Mouse (Mus musculus): Measurements from ENCODE around the gene 4921504E06Rik. TPM values are rescaled to one million over a fixed set of nuclear protein-coding genes. Genes with fewer than 3 reads are reported as not detected.
A peak's percentile ranks its signal among the peaks of the same experiment; 100 is the strongest.

4921504E06Rik gene
- polyA plus RNA-seq, 1 experiment from 2014 or later = not detected

GRCm38 (mm10) chr2:19444346-19444745, 109.4 kb downstream of the 4921504E06Rik start:
- Histone ChIP-seq H3K4me1 (replicated peaks; ENCODE audit: control insufficient read depth, insufficient read depth, low read length) (peaks cover 19% of the 10 kb centered on the region), H3K36me3 (replicated peaks; ENCODE audit: control insufficient read depth, insufficient read depth) (no peaks in the 10 kb centered on the region), H3K9ac (no peak overlapping the region), H3K27ac (no peak overlapping the region), H3K27me3 (ENCODE audit: control insufficient read depth, insufficient read depth, low read length) (peaks cover 94% of the 10 kb centered on the region), H3K9me3 (ENCODE audit: control insufficient read depth, low read length) (no peaks in the 10 kb centered on the region), H3K4me3 (replicated peaks; ENCODE audit: low read length) (no peak overlapping the region), H3K4me2 (replicated peaks) (no peak overlapping the region)
- 2% methylated on average over 9 of the region's 9 CpGs for whole genome bisulfite sequencing
- ATAC-seq (ENCODE audit: low FRiP score) (no peak), DNase-seq (ENCODE audit: low spot score) (no peak)

- H3K4me3 ChIP-seq (replicated peaks; ENCODE audit: low read length) = no peak overlapping the region
- H3K9me3 ChIP-seq (ENCODE audit: control insufficient read depth, low read length) = no peaks in the 10 kb centered on the region
- no peaks in the 10 kb centered on the region for H3K36me3 ChIP-seq (replicated peaks; ENCODE audit: control insufficient read depth, insufficient read depth)
- H3K27me3 ChIP-seq (ENCODE audit: control insufficient read depth, insufficient read depth, low read length) = peaks cover 96% of the 10 kb centered on the region
- no peak overlapping the region for H3K9ac ChIP-seq
- no peak for DNase-seq (ENCODE audit: low spot score)
- H3K4me1 ChIP-seq (replicated peaks; ENCODE audit: control insufficient read depth, insufficient read depth, low read length) = peaks cover 7% of the 10 kb centered on the region; the same call in 1 of the 2 replicates
- no peak overlapping the region for H3K27ac ChIP-seq
- ATAC-seq (ENCODE audit: low FRiP score) = peak; percentile 38
- H3K4me2 ChIP-seq (replicated peaks) = 0 out of 2 replicates have a peak overlapping the region, but pooled peaks have one; percentile 22
- WGBS = 1% methylated on average over 41 of the region's 41 CpGs
Observed at GRCm38 (mm10) chr2:19431614-19432323, 121.9 kb downstream of the 4921504E06Rik start.

GRCm38 (mm10) chr2:19431186-19431585, 122.5 kb downstream of the 4921504E06Rik start:
- DNase-seq (ENCODE audit: low spot score) = no peak
- H3K36me3 ChIP-seq (replicated peaks; ENCODE audit: control insufficient read depth, insufficient read depth) = no peaks in the 10 kb centered on the region
- peak; percentile 68 for ATAC-seq (ENCODE audit: low FRiP score)

GRCm38 (mm10) chr2:19430746-19431145, 123.0 kb downstream of the 4921504E06Rik start:
- no peak for DNase-seq (ENCODE audit: low spot score)
- Histone ChIP-seq H3K4me2 (replicated peaks) (peak overlapping the region; percentile 53), H3K9me3 (ENCODE audit: control insufficient read depth, low read length) (no peaks in the 10 kb centered on the region), H3K4me3 (replicated peaks; ENCODE audit: low read length) (peak overlapping the region; percentile 30), H3K27ac (no peak overlapping the region), H3K4me1 (replicated peaks; ENCODE audit: control insufficient read depth, insufficient read depth, low read length) (peaks cover 7% of the 10 kb centered on the region; the same call in 1 of the 2 replicates), H3K36me3 (replicated peaks; ENCODE audit: control insufficient read depth, insufficient read depth) (no peaks in the 10 kb centered on the region), H3K27me3 (ENCODE audit: control insufficient read depth, insufficient read depth, low read length) (peaks cover 96% of the 10 kb centered on the region), H3K9ac (no peak overlapping the region)
- WGBS = under 1% methylated on average over 33 of the region's 33 CpGs
- ATAC-seq (ENCODE audit: low FRiP score) = peak; percentile 33

More at GRCm38 (mm10) chr2:19431186-19431585, 122.5 kb downstream of the 4921504E06Rik start:
- Histone ChIP-seq H3K4me1 (replicated peaks; ENCODE audit: control insufficient read depth, insufficient read depth, low read length) (peaks cover 7% of the 10 kb centered on the region; the same call in 1 of the 2 replicates), H3K27me3 (ENCODE audit: control insufficient read depth, insufficient read depth, low read length) (peaks cover 97% of the 10 kb centered on the region), H3K9me3 (ENCODE audit: control insufficient read depth, low read length) (no peaks in the 10 kb centered on the region), H3K27ac (no peak overlapping the region), H3K4me3 (replicated peaks; ENCODE audit: low read length) (peak overlapping the region; percentile 30), H3K4me2 (replicated peaks) (peak overlapping the region; percentile 53), H3K9ac (no peak overlapping the region)
- WGBS = 0% methylated on average over 18 of the region's 18 CpGs

GRCm38 (mm10) chr2:19429691-19430690, 123.7 kb downstream of the 4921504E06Rik start:
- WGBS = 4% methylated on average over 31 of the region's 31 CpGs
- Histone ChIP-seq H3K4me2 (replicated peaks) (peak overlapping the region; percentile 53), H3K4me1 (replicated peaks; ENCODE audit: control insufficient read depth, insufficient read depth, low read length) (peaks cover 7% of the 10 kb centered on the region; the same call in 1 of the 2 replicates), H3K9me3 (ENCODE audit: control insufficient read depth, low read length) (no peaks in the 10 kb centered on the region), H3K27ac (no peak overlapping the region), H3K9ac (no peak overlapping the region), H3K4me3 (replicated peaks; ENCODE audit: low read length) (peak overlapping the region; percentile 30), H3K27me3 (ENCODE audit: control insufficient read depth, insufficient read depth, low read length) (peaks cover 97% of the 10 kb centered on the region), H3K36me3 (replicated peaks; ENCODE audit: control insufficient read depth, insufficient read depth) (no peaks in the 10 kb centered on the region)
- ATAC-seq (ENCODE audit: low FRiP score) = no peak; the same call in 1 of the 2 replicates
- no peak for DNase-seq (ENCODE audit: low spot score)

- DNase-seq (ENCODE audit: low spot score) = peak; percentile 67
- no peak for ATAC-seq (ENCODE audit: low FRiP score)
- Histone ChIP-seq H3K9ac (no peak overlapping the region), H3K9me3 (ENCODE audit: control insufficient read depth, low read length) (no peaks in the 10 kb centered on the region), H3K36me3 (replicated peaks; ENCODE audit: control insufficient read depth, insufficient read depth) (no peaks in the 10 kb centered on the region), H3K4me2 (replicated peaks) (no peak overlapping the region), H3K4me1 (replicated peaks; ENCODE audit: control insufficient read depth, insufficient read depth, low read length) (peaks cover 7% of the 10 kb centered on the region; the same call in 1 of the 2 replicates), H3K27me3 (ENCODE audit: control insufficient read depth, insufficient read depth, low read length) (peaks cover 97% of the 10 kb centered on the region), H3K4me3 (replicated peaks; ENCODE audit: low read length) (no peak overlapping the region), H3K27ac (no peak overlapping the region)
- WGBS = 7% methylated on average over 10 of the region's 10 CpGs
Observed at GRCm38 (mm10) chr2:19429031-19429430, 124.7 kb downstream of the 4921504E06Rik start.

- no peak; the same call in 1 of the 2 replicates for ATAC-seq (ENCODE audit: low FRiP score)
- no peak overlapping the region for H3K4me2 ChIP-seq (replicated peaks)
- no peak for DNase-seq (ENCODE audit: low spot score)
- H3K27ac ChIP-seq = no peak overlapping the region
- no peaks in the 10 kb centered on the region for H3K4me1 ChIP-seq (replicated peaks; ENCODE audit: control insufficient read depth, insufficient read depth, low read length)
- H3K9ac ChIP-seq = no peak overlapping the region
- no peaks in the 10 kb centered on the region for H3K36me3 ChIP-seq (replicated peaks; ENCODE audit: control insufficient read depth, insufficient read depth)
- H3K27me3 ChIP-seq (ENCODE audit: control insufficient read depth, insufficient read depth, low read length) = peaks cover 60% of the 10 kb centered on the region
- 62% methylated on average over 6 of the region's 6 CpGs for WGBS
- H3K9me3 ChIP-seq (ENCODE audit: control insufficient read depth, low read length) = no peaks in the 10 kb centered on the region
- no peak overlapping the region for H3K4me3 ChIP-seq (replicated peaks; ENCODE audit: low read length)
Observed at GRCm38 (mm10) chr2:19423086-19423485, 130.6 kb downstream of the 4921504E06Rik start.

- ATAC-seq (ENCODE audit: low FRiP score) (no peak), DNase-seq (ENCODE audit: low spot score) (no peak)
- Histone ChIP-seq H3K36me3 (replicated peaks; ENCODE audit: control insufficient read depth, insufficient read depth) (no peaks in the 10 kb centered on the region), H3K27me3 (ENCODE audit: control insufficient read depth, insufficient read depth, low read length) (peaks cover 53% of the 10 kb centered on the region), H3K4me3 (replicated peaks; ENCODE audit: low read length) (no peak overlapping the region), H3K4me2 (replicated peaks) (no peak overlapping the region), H3K9me3 (ENCODE audit: control insufficient read depth, low read length) (no peaks in the 10 kb centered on the region), H3K9ac (no peak overlapping the region), H3K4me1 (replicated peaks; ENCODE audit: control insufficient read depth, insufficient read depth, low read length) (no peaks in the 10 kb centered on the region), H3K27ac (no peak overlapping the region)
Observed at GRCm38 (mm10) chr2:19422226-19422625, 131.5 kb downstream of the 4921504E06Rik start.
